Mouse (Mus musculus) midbrain, embryonic 13.5 days (tissue): ENCODE results near the gene Glyat. TPM values are rescaled to one million over a fixed set of nuclear protein-coding genes. Genes with fewer than 3 reads are reported as not detected.

Experiments
- ATAC-seq: fragments of 200-750 bp; cut with Nextera tagmentation; 2 replicates; pipeline ENCODE4 v1.8.0; 2017; ENCODE audit warnings: mild to moderate bottlenecking, moderate TSS enrichment, moderate library complexity
- H3K27ac ChIP-seq: fragments of 300-500 bp; sonication (generic); 2 replicates; pipeline ENCODE4 v1.5.1; 2015; ENCODE audit warnings: inconsistent platforms, mild to moderate bottlenecking, moderate library complexity
- H3K27me3 ChIP-seq: fragments of 300-500 bp; sonication (generic); 2 replicates; pipeline ENCODE4 v1.6.1; 2015; ENCODE audit warnings: mild to moderate bottlenecking, inconsistent platforms
- H3K36me3 ChIP-seq: fragments of 300-500 bp; sonication (generic); 2 replicates; pipeline ENCODE4 v1.6.1; 2015; ENCODE audit warnings: mild to moderate bottlenecking, inconsistent platforms
- H3K4me1 ChIP-seq: fragments of 300-500 bp; sonication (generic); replicated peaks from 2 replicates; pipeline ENCODE4 v1.6.1; 2015; ENCODE audit warnings: inconsistent platforms
- H3K4me2 ChIP-seq: fragments of 300-500 bp; sonication (generic); replicated peaks from 2 replicates; pipeline ENCODE4 v1.6.1; 2015; ENCODE audit warnings: moderate library complexity, mild to moderate bottlenecking, inconsistent platforms
- H3K4me3 ChIP-seq: fragments of 300-500 bp; sonication (generic); replicated peaks from 2 replicates; pipeline ENCODE4 v1.5.1; 2015; ENCODE audit warnings: mild to moderate bottlenecking, inconsistent platforms
- H3K9ac ChIP-seq: fragments of 300-500 bp; sonication (generic); replicated peaks from 2 replicates; pipeline ENCODE4 v1.6.1; 2015; ENCODE audit warnings: mild to moderate bottlenecking, inconsistent platforms
- H3K9me3 ChIP-seq: fragments of 300-500 bp; sonication (generic); 2 replicates; pipeline ENCODE4 v1.6.1; 2016; ENCODE audit warnings: mild to moderate bottlenecking, inconsistent platforms
- WGBS: fragments of 180-500 bp; shearing (Covaris S2); methylation state at CpG from one replicate; pipeline ENCODE4 v1.1.7; 2015; 5-methylcytosine and 5-hydroxymethylcytosine counted together
- polyA plus RNA-seq: library from polyadenylated mRNA; unstranded; fragments of >200 nt; fragmentation: Nextera tagmentation; extraction: Ambion mirVana; gene quantifications from 2 replicates; pipeline ENCODE4 v1.2.1, GENCODE M21; 2015

Gene Glyat
- polyA plus RNA-seq: not detected in 2 replicates

- Histone ChIP-seq H3K27me3 (no peaks in the 10 kb centered on the region), H3K4me3 (no peak within 1 kb of the TSS), H3K4me1 (no peaks in the 10 kb centered on the region), H3K9ac (no peak within 1 kb of the TSS), H3K9me3 (no peaks in the 10 kb centered on the region), H3K27ac (no peak within 1 kb of the TSS), H3K36me3 (no peaks in the 10 kb centered on the region), H3K4me2 (no peak within 1 kb of the TSS)
- WGBS: 82% methylated on average over 4 of the region's 4 CpGs
- no peak for ATAC-seq
Observed at GRCm38 (mm10) chr19:12633176-12633575, at the start of gene Glyat. Gene Glyat, plus strand, starts transcription at chr19:12633308.

DNA sequence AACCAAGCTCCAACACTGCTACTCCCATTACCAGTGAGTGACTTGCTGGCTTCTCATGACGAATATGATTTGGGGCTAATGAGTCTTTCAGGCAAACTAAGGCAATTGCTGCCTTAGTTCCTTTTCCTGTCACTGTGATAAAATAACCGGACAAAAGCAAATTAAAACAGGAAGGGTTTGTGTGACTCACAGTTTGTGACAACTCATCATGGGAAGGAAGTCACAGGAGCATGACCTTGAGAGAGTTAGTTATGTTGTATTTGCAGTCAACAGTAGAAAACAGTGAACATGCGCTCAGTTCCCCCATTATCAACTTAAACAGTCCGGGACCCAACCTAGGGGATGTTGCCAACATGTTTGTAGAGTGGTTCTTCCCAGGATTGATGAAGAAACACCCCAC, 47.8 kb upstream of the Glyat start:
- 93% methylated on average over 4 of the region's 4 CpGs for WGBS
- Histone ChIP-seq H3K9ac (no peak overlapping the region), H3K36me3 (0 out of 2 replicates have a peak, but pooled peaks cover 7% of the 10 kb centered on the region), H3K27ac (no peak overlapping the region), H3K4me1 (no peaks in the 10 kb centered on the region), H3K4me3 (no peak overlapping the region), H3K4me2 (no peak overlapping the region), H3K9me3 (no peaks in the 10 kb centered on the region), H3K27me3 (no peaks in the 10 kb centered on the region)
- no peak for ATAC-seq

GRCm38 (mm10) chr19:12591908-12592307, 41.2 kb upstream of the Glyat start:
- Histone ChIP-seq H3K27ac (no peak overlapping the region), H3K27me3 (no peaks in the 10 kb centered on the region), H3K4me1 (peaks cover 5% of the 10 kb centered on the region), H3K36me3 (0 out of 2 replicates have a peak, but pooled peaks cover 5% of the 10 kb centered on the region), H3K9ac (no peak overlapping the region), H3K4me3 (no peak overlapping the region), H3K4me2 (no peak overlapping the region), H3K9me3 (no peaks in the 10 kb centered on the region)
- ATAC-seq: peak; percentile 54
- WGBS: 8% methylated on average over 1 of the region's 1 CpGs

DNA sequence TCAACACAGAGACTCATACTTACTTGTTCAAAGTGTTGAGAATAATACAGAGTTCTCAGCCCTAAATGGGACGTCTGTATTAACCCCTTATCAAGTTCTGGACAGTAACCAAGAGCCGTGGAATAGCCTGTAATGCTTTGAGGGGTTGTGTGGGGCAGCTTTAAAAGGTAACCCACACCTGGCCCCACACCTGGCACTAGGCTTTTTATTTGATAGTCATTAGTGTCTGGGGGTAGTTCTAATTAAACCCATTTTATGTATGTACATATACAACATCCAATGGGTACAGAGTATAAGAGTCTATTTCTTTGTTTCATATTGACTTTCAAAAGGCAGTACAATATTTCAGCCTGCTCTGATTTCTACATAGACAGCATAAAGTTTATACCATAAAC, 38.0 kb upstream of the Glyat start:
- H3K4me1 ChIP-seq: peaks cover 5% of the 10 kb centered on the region
- H3K27ac ChIP-seq: no peak overlapping the region

DNA sequence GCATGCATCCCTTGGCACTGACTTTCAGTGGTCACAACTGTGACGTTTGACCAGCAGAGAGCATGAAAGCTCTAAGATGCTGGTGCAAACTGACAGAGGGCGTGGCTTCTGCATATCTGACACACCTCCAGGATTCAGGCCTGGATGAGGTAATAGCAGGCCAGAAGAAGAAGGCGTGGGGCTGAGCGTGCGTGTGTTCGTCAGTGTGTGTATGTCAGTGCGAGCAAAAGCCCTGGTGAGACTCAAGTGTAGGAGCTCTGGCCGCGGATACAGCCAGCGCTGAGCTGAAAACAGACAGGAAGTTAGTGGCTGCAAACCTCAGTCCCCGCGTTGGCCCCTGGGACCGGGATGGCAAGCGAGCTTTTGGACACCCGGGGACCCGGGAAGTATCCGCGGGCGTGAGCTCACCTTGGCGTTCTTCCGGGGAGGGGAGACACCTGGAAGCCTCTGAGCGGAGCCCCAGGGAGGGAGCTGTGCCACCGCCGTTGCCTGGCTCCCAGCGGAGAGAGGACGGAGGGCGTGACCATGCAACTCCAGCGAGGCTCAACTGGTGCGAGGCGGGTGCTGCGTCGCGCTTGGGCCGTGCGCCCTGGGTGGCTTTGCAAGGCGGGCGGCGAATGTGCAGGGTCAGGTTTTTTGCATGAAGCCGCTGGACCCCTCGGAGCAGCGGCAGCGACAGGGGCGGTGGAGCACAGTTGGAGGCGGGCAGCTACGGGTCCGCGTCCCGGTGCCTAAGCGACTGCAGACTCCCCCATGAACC, 37.4 kb upstream of the Glyat start:
- Histone ChIP-seq H3K4me2 (peak overlapping the region; percentile 92), H3K9me3 (no peaks in the 10 kb centered on the region), H3K27ac (peak overlapping the region; percentile 74), H3K4me1 (peaks cover 5% of the 10 kb centered on the region), H3K27me3 (no peaks in the 10 kb centered on the region), H3K4me3 (peak overlapping the region; percentile 64), H3K9ac (peak overlapping the region; percentile 81), H3K36me3 (no peaks in the 10 kb centered on the region)
- under 1% methylated on average over 49 of the region's 49 CpGs for WGBS
- peak; percentile 93 for ATAC-seq

More for the DNA sequence above, 38.0 kb upstream of the Glyat start:
- Histone ChIP-seq H3K36me3 (no peaks in the 10 kb centered on the region), H3K4me2 (peak overlapping the region; percentile 92), H3K9me3 (no peaks in the 10 kb centered on the region), H3K4me3 (peak overlapping the region; percentile 64), H3K27me3 (no peaks in the 10 kb centered on the region), H3K9ac (no peak overlapping the region)
- 56% methylated on average over 2 of the region's 2 CpGs for WGBS
- no peak for ATAC-seq

DNA sequence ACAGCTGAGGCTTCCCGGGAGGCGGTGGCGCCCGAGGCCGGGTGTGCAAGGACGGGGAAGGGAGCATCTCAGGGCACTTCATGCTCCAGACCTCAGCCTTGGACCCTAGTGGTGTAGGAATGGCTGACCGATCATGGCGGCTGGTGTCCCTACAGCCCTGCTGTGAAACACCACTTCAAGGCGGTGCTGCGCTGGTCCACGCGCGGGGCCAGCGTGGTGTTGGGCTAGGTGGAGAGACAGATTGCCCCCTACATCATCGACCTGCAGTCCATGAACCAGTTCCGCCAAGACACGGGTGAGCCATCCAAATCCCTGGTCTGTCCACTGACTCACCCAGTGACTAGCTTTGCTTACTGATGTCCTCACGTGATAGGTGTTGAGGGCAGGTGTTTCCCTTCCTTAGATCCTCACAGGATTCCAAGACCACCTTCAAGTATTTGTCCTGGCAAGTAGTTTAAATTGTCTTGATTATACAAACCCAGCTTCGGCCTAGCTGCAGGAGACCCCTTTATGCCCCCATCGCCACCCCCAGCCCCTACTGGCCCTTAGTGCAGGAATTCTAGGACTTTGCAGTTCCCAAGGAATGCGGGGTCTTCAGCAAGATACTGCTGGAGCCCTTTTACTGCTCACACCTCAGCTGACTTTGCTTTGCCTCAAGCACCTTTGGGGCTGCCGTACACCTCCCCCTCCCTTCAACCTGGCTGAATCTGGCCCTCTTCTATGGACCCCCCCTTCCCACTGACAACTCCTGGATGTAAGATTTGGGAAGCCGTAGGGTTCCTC, 36.6 kb upstream of the Glyat start:
- H3K27ac ChIP-seq: peak overlapping the region; percentile 74
- H3K9ac ChIP-seq: peak overlapping the region; percentile 81
- peak; percentile 72 for ATAC-seq
- no peaks in the 10 kb centered on the region for H3K27me3 ChIP-seq
- H3K9me3 ChIP-seq: no peaks in the 10 kb centered on the region
- peak overlapping the region; percentile 92 for H3K4me2 ChIP-seq
- H3K36me3 ChIP-seq: no peaks in the 10 kb centered on the region
- peak overlapping the region; percentile 64 for H3K4me3 ChIP-seq
- WGBS: 18% methylated on average over 23 of the region's 23 CpGs
- peaks cover 5% of the 10 kb centered on the region for H3K4me1 ChIP-seq

DNA sequence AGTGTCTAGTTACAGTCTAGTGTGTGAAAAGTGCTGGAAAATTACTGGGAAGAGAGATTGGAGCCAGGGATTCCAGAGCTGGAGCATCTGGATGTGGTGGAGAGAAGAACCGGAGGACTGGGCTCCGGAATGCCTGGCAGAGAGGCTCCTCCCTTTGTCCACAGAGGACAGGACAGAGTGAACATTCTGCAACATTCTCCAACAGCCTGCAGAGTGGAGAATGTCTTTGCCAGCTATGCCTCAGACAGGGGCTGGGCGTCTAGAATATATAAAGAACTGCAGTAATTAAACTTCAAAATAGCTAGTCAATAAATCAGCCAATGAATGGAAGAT, 36.1 kb upstream of the Glyat start:
- H3K4me1 ChIP-seq: peaks cover 5% of the 10 kb centered on the region
- peak overlapping the region; percentile 81 for H3K9ac ChIP-seq
- no peak for ATAC-seq
- no peak overlapping the region for H3K27ac ChIP-seq
- H3K4me3 ChIP-seq: peak overlapping the region; percentile 64
- no peaks in the 10 kb centered on the region for H3K27me3 ChIP-seq
- no peaks in the 10 kb centered on the region for H3K9me3 ChIP-seq
- 64% methylated on average over 3 of the region's 3 CpGs for WGBS
- H3K4me2 ChIP-seq: peak overlapping the region; percentile 92
- no peaks in the 10 kb centered on the region for H3K36me3 ChIP-seq

DNA sequence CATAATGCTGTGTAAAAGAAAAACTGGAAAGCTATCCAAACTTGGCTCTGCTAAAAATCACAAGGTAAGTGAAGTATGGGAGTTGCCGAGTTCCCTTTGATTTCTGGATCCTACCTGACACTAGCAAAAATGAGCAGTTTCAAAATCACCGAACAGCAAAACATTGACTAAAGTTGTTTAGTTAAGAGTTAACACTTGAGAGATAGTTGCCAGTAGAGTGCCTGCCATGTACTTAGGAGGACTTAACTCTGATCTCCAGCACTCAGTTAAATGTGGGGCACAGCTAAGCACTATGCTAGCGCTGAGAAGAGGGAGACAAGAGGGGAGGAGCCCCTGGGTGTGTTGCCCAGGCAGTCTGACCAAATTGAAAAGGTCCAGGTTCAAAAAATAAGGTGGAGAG, 34.4 kb upstream of the Glyat start:
- Histone ChIP-seq H3K9ac (no peak overlapping the region), H3K36me3 (no peaks in the 10 kb centered on the region), H3K9me3 (no peaks in the 10 kb centered on the region), H3K4me3 (no peak overlapping the region), H3K4me2 (no peak overlapping the region), H3K4me1 (peaks cover 5% of the 10 kb centered on the region), H3K27me3 (no peaks in the 10 kb centered on the region), H3K27ac (no peak overlapping the region)
- WGBS: 76% methylated on average over 3 of the region's 3 CpGs
- no peak for ATAC-seq

DNA sequence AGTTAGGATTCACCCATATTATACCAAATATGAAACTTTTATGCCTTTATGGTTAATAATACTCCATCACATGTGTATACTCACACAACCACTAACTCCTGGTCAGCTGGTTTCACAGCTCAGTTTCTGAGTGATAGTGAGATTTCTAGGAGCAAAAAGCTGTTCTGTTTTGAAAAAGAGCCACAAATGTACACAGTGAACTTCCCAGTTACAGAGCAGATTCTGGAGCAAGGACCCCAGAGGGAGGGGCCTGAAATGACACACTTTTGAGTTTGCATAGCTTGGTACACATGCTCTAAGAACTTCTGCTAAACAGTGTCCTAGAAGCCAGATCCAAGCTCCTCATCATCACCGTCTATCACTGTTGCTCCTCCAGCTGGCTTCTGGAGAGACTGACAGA, 33.4 kb upstream of the Glyat start, which contains the start of gene Gm4952:
Gene Gm4952 (plus strand): TSS at position 301 of the 400 bp plus-strand sequence.
- no peak for ATAC-seq
- Histone ChIP-seq H3K27ac (no peak within 1 kb of the TSS), H3K36me3 (no peaks in the 10 kb centered on the region), H3K9ac (no peak within 1 kb of the TSS), H3K4me1 (peaks cover 5% of the 10 kb centered on the region), H3K9me3 (no peaks in the 10 kb centered on the region), H3K4me3 (no peak within 1 kb of the TSS), H3K4me2 (no peak within 1 kb of the TSS), H3K27me3 (no peaks in the 10 kb centered on the region)
- WGBS: 78% methylated on average over 1 of the region's 1 CpGs

GRCm38 (mm10) chr19:12600684-12601480, 32.2 kb upstream of the Glyat start:
- no peak overlapping the region for H3K4me3 ChIP-seq
- no peaks in the 10 kb centered on the region for H3K9me3 ChIP-seq
- no peaks in the 10 kb centered on the region for H3K36me3 ChIP-seq
- 50% methylated on average over 2 of the region's 2 CpGs for WGBS
- no peak overlapping the region for H3K9ac ChIP-seq
- H3K4me2 ChIP-seq: no peak overlapping the region
- H3K27me3 ChIP-seq: no peaks in the 10 kb centered on the region
- ATAC-seq: no peak
- peaks cover 5% of the 10 kb centered on the region for H3K4me1 ChIP-seq
- H3K27ac ChIP-seq: no peak overlapping the region

GRCm38 (mm10) chr19:12608336-12608735, 24.8 kb upstream of the Glyat start:
- no peak for ATAC-seq
- Histone ChIP-seq H3K36me3 (no peaks in the 10 kb centered on the region), H3K27me3 (no peaks in the 10 kb centered on the region), H3K27ac (no peak overlapping the region), H3K4me3 (no peak overlapping the region), H3K9me3 (no peaks in the 10 kb centered on the region), H3K4me2 (no peak overlapping the region), H3K4me1 (no peaks in the 10 kb centered on the region), H3K9ac (no peak overlapping the region)

- H3K4me3 ChIP-seq: no peak overlapping the region
- no peaks in the 10 kb centered on the region for H3K4me1 ChIP-seq
- no peak for ATAC-seq
- H3K36me3 ChIP-seq: no peaks in the 10 kb centered on the region
- no peaks in the 10 kb centered on the region for H3K9me3 ChIP-seq
- H3K27ac ChIP-seq: no peak overlapping the region
- no peaks in the 10 kb centered on the region for H3K27me3 ChIP-seq
- H3K4me2 ChIP-seq: no peak overlapping the region
- WGBS: 80% methylated on average over 1 of the region's 1 CpGs
- no peak overlapping the region for H3K9ac ChIP-seq
Observed at GRCm38 (mm10) chr19:12613646-12614045, 19.5 kb upstream of the Glyat start.
